Mouse (Mus musculus) heart, adult 2 months (tissue): ENCODE measurements around the gene Ankmy1.

ENCODE experiments used
- CTCF ChIP-seq: fragments of 200-600 bp; IDR thresholded peaks from 2 replicates; pipeline ENCODE4 v1.8.1; 2022; ENCODE audit warnings: antibody characterized with exemption, mild to moderate bottlenecking, moderate library complexity
- EP300 ChIP-seq: fragments of 200-500 bp; IDR thresholded peaks from 2 replicates; pipeline ENCODE4 v1.6.1; 2011; ENCODE audit warnings: low read depth, low read length, control low read depth; ENCODE audit not compliant: insufficient read depth
- POLR2A ChIP-seq: fragments of 200-500 bp; IDR thresholded peaks from 2 replicates; pipeline ENCODE4 v1.6.1; 2011; ENCODE audit warnings: mild to moderate bottlenecking, low read depth, low read length, control low read depth; ENCODE audit not compliant: insufficient read depth

DNA sequence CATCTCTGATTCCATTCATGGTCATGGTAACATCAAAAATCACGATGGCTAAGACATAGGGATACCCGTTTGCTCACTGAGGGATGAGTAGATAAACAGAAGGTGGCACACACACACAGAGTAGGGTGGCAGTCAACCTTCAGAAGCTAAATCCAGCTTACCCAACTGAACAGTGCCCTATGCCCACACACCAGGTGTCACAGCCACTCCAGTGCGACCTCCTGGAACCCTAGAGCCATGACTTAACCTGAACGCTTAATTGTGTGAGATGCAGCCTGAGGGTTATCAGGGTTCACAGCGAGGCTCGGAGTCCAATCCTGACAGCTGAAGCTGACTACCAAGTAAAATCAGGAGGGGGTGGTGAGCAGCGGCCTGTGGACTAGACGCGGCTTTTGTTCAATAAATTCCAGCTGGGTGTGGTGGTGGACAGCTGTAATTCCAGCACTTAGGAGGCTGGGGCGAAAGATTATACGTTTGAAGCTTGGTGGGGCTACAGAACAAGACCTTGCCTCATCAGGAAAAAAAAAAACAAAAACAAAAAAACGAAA, 25.2 kb downstream of the Ankmy1 start:
- no peak for TF ChIP-seq CTCF
- no peak for TF ChIP-seq EP300
- TF ChIP-seq POLR2A = no peak
